Mouse (Mus musculus) CD4-positive, CD25-positive, alpha-beta regulatory T cell, adult 4 months (primary cell): ENCODE measurements around the gene Prss45. TPM values are rescaled to one million over a fixed set of nuclear protein-coding genes. Genes with fewer than 3 reads are reported as not detected.

Source experiments
- ATAC-seq: one replicate; pipeline ENCODE4 v1.8.0; 2017
- polyA plus RNA-seq, 2 experiments: library from polyadenylated mRNA; unstranded; fragments of 100-300 nt; shearing (Covaris generic); gene quantifications; one replicate each; pipeline ENCODE4 v1.2.1; 2017

Gene Prss45
- polyA plus RNA-seq, 2 experiments from 2014 or later: not detected

DNA sequence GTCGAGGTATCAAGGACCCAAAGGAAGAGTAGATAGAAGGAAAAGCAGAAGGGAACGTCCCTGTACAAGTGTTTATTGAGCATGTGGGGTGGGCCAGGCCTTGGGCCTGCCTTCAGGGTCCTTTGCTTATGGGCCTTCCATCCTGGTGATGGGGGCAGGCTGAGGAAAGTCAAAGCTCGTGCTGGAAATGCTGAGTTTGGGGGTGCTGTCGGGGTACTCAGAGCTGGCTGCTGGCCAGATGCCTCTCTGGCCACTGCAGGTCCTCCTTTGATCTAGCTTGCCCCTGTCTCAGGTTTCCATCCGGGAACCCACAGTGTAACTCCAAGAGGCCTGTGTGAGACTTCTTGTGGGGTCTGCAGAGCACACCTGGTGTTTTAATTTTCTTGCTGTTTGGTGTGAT, 24.1 kb downstream of the Prss45 start:
- ATAC-seq: no peak

DNA sequence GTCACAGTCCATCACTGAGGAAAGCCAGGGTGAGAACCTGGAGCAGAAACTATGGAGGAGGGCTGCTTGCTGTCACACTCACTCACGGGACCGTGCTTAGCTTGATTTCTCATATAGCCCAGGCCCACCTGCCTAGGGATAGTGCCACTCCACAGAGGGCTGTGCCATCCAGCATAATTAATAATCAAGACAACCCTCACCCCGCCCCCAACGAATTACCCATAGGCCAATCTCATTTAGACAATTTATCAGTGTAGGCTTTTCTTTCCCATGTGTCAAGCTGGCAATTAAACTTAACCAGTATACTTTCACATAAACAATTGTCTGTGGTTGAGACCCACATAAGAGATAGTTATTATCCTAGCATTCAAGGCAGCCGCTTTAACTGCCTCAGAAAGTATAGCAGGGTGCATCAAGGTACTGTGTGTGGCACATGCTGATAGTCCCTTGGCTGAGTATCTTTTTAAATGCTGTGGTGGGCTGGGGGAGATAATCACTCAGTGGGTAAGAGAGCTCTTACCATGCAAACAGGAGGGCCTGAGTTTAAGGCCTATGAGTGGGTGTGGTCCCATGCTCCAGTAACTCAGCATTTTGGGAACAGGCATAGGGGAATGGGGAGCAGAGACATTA, 24.7 kb downstream of the Prss45 start:
- no peak for ATAC-seq

DNA sequence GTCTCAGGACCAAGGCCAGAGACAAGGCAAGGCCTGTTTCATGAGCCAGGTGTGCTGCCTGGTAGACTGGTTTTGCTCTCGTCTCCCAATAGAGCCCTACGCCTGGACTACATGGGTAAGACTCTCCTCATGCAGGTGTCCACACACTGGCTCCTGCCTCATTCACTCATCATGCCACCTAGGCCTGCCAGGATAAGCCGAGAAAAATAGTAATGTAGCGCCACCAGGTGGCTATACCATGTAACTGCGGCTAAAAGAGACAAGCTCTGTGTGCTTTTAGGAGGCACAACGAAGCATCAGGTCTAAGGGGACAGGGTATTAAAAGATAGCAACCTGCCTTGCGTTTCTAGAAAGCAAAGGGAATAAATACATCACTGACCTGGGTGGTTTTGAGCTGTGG, 36.6 kb downstream of the Prss45 start:
- ATAC-seq: no peak

DNA sequence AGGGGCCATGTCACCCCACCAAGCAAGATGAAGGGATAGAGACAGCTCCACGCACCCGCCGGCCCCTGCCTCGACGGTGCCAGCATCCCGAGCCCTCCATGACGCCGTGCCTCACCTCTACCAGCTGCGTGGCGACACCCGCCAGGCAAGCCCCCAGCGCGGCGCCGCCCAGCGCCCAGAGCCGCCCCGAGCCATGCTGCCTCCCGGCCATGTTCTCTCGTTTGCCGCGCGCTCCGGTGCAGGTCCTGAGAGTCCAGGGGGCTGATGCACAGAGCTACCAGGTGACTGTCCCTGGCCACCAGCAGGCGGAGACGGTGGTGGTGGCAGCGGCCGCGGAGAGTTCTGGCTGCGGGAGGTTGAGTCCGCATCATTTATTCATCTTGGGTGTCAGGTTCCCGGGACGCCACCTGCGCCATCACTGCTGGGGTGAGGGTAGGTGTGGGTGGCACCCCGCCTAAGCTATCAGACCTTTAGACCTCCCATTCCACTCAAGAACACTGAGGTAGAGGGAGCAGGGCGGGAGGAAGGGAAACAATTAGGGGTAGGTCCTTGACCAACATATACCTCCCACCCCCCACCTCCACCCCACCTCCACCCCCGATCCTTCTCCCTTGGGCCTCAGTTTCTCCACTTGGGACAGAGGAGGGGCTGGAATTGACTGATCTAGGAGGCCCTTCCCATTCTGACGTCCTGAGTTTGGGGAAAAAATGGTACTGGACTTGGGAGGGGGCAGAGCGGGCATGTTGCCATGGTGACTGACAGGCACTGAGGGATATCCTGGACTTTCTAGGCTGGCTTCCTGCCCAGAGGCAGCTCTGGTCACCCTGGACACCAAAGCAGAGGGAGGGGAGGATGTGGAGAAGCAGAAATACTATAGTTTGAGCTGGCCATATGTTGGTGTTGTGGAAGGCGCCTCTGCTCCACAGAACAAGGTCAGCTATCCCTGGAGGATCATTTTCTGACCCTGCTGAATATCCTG, 39.6 kb downstream of the Prss45 start:
- no peak for ATAC-seq

DNA sequence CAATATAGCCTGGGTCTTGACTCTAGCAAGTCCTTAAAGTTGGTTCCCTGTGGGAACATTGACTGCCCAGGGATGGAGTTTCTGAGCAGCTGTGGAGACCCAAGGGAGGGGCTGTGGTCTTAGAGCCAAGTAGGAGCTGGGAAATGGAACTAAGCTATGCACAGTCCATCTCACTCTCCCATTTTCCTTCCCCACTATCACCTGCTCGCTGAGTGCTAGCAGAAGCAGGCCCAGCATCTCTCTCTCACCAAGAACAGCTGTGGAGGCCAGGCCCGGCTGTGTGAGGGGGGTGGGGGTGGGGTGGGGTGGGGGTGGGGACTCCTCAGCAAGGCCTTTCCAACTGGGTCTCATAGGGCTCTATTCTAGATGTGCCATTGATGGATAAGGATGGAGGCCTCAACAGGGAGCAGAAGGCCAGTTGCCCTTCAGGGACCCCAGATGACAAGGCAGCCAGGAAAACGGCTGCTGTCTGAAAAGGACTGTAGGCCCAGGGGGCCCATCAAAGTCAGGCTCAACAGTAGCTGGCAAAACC, 40.3 kb downstream of the Prss45 start:
- ATAC-seq: no peak

DNA sequence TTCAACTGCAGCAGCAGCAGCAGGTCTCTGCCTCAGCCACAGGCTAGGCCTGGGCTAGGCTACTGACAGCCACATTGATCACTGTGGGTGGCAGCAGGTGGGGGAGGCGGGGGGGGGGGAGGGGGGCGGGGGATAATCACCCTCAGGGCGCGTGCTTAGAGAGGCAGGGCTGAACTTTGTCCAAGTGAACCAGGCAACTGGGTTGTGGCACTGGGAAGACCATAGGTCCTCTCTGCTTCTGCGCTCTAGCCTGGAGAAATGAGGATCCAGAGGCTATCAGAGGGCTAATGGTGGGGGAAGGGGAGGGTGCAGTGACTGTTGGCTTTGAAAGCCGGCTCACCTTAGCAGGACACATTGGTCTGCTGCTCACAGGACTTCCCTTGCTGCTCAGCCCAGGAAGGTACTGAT, 40.9 kb downstream of the Prss45 start:
- no peak for ATAC-seq

DNA sequence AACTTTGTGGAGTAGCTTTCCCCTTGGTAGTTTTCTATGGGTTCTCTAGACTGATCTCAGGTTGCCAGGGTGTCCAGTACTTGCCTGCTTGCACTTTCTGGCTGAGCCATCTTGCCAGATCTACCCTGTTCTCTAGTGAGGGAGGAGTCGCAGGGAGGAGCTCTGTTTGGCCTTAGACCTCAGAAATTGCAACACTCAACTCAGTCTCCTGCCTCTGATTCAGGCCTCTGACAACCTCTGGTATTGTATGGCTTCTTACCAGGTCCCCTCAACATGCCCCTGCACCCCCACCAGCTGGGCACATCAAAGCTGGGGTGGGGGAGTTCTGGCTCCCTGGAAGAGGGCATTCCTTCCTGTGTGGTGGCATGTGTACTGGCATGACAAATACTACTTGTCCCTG, 43.0 kb downstream of the Prss45 start:
- no peak for ATAC-seq

DNA sequence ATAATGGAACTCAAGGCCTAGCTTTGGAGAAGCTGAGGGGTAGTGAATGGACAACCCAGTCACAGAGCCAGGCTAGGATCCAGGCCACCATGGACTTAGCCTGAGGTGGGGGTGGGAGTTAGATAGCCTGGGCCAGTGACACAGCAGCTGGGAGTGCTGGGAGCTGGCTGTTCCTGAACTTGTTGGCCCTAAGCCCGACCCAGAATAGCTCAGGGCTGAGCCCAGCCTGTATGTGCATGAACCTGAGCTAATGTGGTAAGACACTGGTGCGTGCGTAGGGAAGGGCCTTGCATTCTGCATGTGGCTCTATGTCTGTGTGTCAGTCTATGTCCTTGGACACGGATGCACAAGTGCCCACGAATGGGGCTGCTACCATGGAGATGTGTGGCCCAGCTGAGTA, 43.5 kb downstream of the Prss45 start:
- no peak for ATAC-seq

DNA sequence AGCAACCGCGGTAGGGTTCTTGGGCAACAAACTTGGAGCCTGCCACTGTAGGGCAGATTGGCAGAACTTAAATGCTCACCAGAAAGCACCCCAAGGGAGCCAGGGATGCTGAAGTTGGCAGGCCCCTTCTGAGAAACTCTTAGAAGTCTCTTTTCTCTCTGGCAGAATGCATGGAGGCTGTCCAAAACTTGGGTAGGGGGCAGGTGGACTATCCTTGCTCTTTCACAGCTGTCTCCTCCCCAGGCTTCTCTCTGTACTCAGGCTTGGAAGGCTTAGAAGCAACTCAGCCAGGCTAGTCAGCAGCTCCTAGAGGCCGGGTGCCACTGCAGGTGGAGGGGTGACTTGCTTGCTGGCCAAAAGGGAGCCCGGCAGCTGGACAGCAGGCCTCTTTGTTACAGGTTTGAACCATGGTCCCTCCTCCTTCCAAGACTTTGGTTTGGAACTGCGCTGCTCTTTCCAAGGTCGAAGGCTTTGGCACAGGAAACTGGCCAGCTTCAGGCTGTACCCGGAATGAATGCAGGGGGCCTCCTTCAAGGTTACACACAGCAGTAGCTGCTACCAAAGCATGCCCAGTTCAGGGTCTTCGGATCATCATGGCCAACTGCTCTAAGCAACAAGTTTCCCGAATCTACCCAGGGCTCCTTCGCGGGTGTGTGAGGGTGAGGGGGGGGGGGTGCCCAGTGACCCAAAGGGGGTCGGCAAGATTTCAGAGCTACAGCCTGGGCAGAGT, 45.0 kb downstream of the Prss45 start, which contains the start of gene Als2cl:
Als2cl (plus strand) TSS at position 680 of the 730 bp plus-strand sequence.
- no peak for ATAC-seq

DNA sequence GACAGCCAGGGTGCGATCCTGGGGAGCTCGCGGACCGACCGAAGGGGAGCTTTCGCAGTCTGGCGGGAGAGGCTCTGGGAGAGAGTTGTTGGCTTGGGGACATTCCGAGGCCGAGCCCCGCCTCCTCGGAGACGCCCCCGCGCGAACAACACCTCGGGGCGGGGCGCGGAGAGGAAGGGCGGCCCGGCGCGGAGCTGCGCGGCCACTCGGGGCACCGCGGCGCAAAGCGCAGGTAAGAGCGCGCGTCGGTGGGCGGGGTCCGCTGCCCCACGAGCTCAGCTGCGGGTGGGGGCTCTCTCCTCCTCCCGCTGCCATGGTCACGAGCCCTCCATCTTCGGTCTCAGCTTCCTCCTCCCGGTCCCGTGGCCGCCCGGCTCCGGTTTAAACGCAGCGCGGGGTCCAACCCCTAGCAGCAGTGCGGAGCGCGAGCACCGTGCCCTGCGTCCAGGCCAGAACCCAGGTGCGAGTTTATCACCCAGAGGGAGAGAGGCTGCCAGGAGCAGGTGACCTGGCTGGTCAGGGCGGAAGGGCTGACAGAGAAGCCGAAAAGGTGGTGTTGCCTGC, 45.7 kb downstream of the Prss45 start, which contains the start of gene Tmie:
Tmie (minus strand) TSS at position 116 of the 564 bp plus-strand sequence.
- peak; percentile 87 for ATAC-seq

DNA sequence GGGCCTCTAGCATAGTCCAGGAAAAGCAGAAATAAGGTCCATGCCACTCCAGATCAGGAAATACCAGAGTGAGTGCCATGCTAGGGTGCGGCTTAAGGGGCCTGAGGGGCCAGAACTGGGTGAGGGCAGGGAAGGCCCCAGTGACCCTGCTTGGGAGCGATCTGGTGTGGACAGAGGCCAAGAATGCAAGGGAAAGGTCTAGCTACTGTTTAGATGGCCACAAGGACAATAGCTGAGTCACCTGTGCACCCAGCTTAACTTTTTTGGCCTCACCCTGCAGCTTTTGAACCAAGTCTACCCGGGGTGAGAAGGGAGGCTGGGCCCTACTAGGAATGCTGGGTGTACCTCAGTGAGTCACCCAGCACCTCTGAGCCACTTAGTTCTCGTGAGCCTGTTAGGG, 46.4 kb downstream of the Prss45 start:
- ATAC-seq: no peak

DNA sequence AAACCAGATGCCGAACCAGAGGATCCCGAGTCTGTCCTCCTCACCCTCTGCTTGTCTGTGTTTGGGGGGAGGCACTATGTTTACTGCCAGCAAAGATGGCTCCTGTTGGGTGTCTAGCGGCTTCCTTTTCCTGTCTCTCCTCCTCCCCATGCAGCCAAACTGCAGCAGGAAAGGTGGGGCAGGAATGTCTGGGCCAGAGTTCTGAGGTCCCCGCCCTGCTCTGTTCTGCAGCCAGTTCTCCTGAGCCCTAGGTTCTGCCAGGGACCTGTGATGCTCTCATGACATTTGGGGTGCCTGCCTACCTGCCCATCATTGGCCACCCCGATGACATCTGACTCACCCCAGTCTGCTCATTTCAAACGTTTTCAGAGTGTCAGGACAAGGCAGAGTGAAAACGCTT, 47.6 kb downstream of the Prss45 start:
- no peak for ATAC-seq

DNA sequence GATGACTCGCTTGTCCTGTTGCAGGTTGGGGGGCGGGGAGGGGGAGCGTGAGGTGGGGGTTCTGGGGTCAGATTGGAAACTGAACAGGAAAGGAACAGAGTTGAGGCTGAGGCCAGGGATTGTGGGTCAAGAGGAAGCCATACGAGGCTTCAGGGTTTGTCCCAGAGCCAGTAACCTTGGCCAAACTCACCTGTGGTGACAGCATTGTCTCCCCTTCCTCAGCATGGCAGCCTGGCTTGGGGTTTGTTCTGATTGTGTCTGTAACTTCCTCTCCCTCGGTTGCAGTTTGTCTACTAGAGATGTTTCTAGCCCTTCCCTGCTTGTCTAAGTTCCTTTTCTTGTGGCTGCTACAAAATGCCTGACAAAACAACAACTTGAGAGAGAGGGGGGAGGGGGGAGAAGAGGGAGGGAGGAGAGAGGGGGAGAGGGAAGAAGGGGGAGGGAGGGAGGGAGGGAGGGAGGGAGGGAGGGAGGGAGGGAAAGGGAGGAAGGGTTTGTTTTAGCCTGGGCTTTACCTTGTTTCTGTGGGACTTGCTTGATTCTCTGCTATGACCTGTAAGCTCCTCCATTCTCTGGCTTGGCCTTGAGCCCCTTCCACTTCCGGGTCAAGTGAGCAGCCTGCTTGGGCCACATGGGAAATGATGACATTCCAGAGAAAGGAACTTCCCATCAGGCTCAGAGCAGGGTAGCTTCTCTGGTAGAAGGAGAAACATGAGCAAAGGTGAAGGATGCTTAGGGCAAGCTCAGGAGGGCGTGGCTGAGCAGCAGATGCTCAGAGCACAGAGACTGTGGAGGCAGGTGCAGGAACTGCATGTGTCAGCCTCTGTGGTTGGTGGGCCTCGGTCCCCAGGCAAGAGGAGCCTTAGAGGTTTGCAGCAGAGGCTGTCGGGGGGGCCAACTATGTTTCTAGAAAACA, 53.3 kb downstream of the Prss45 start:
- ATAC-seq: no peak

DNA sequence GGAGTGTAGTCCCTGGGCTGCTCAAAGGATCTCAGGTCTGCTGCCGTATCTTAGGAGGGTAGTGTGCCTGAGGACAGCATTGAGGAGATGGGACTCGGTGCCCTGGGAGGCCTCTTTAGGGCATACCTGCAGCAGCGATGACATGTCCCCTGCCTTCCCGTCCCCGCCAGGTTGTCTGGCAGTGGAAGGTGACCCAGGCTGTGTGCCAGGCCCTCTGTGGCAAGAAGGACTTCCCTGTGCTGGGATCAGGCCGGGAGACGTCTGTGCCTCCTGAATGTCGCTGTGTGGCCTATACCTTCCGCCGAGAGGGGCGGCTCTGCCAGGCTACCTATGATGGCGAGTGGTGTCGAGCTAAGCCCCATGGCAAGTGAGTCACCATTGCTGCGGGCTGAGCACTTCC, 54.5 kb downstream of the Prss45 start:
- ATAC-seq: no peak

DNA sequence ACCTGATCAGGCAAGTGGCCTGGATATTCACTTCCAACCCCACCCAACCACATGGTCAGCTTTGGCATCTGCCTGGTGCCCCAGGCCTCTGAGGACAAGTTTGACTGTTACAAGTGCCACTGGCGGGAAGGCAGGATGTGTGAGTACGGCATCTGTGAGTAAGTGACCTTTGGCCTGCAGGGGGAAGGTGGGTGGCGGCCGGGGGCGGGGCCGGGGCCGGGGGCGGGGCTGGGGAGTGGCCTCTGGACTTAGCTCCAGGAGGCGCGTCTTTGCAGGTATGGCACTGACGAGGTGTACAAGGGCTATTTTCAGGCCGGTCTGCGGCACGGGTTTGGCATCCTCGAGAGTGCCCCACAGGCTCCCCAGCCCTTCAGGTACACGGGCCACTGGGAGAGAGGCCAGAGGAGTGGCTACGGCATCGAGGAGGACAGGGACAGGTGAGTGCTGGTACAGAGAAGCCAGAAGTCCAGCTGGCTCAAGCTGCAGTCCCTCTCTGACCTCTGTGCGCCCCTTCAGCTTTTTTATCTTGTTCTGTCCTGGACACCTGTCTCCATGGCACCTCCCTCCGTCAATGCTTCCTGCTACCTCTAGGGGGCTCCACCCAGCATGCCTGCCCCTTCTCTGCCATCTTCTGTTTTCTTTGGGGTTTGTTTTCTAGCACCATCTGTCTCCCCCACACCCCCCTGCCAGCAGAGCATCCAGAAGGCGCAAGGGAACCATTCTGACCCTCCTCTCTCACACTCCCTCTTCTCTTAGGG, 55.8 kb downstream of the Prss45 start:
- ATAC-seq: no peak

Other genes starting within 250 kb of the Prss45 start
- 1 to 10 TPM; 5.5 to 8.2 TPM for gene Nradd, start 210.1 kb upstream of the Prss45 start, polyA plus RNA-seq
- 10 to 100 TPM; 20.1 to 20.5 TPM for gene Nbeal2, start 180.4 kb upstream of the Prss45 start, polyA plus RNA-seq
- gene Ccdc12, start 178.1 kb upstream of the Prss45 start, polyA plus RNA-seq: 100 to 1,000 TPM; 225 to 243 TPM
- gene Myl3, start 92.7 kb upstream of the Prss45 start, polyA plus RNA-seq: not detected
- gene Pth1r, start 87.4 kb upstream of the Prss45 start, polyA plus RNA-seq: not detected
- gene Prss42, start 36.4 kb upstream of the Prss45 start, polyA plus RNA-seq: not detected
- gene Prss44, start 20.6 kb upstream of the Prss45 start, polyA plus RNA-seq: not detected
- not detected for gene Prss43, start 7.9 kb upstream of the Prss45 start, polyA plus RNA-seq
- not detected for gene Prss46, start 9.9 kb downstream of the Prss45 start, polyA plus RNA-seq
- not detected for gene Prss50, start 23.4 kb downstream of the Prss45 start, polyA plus RNA-seq
- 10 to 100 TPM; 17.4 to 29.4 TPM for gene Als2cl, start 45.3 kb downstream of the Prss45 start, polyA plus RNA-seq
- 1 to 10 TPM; 2.5 to 3.5 TPM for gene Tmie, start 45.5 kb downstream of the Prss45 start, polyA plus RNA-seq
- gene Fam240a, start 82.3 kb downstream of the Prss45 start, polyA plus RNA-seq: under 1 TPM in 1 of 2 experiments, not detected in 1; 0.69 TPM
- 1 to 10 TPM in 1 of 2 experiments, under 1 TPM in 1; 0.22 to 1.2 TPM for gene Tdgf1, start 111.6 kb downstream of the Prss45 start, polyA plus RNA-seq
- under 1 TPM in 1 of 2 experiments, not detected in 1; 0.12 TPM for gene Lrrc2, start 117.0 kb downstream of the Prss45 start, polyA plus RNA-seq
- not detected for gene Rtp3, start 156.0 kb downstream of the Prss45 start, polyA plus RNA-seq
- under 1 TPM in 1 of 2 experiments, not detected in 1; 0.76 TPM for gene Ltf, start 184.7 kb downstream of the Prss45 start, polyA plus RNA-seq
- 10 to 100 TPM; 25.6 to 26.3 TPM for gene Ccrl2, start 222.9 kb downstream of the Prss45 start, polyA plus RNA-seq